Mouse (Mus musculus): ENCODE results near the gene Zkscan17. TPM values are rescaled to one million over a fixed set of nuclear protein-coding genes. Genes with fewer than 3 reads are reported as not detected.

Zkscan17 gene
- total and polyA plus RNA-seq, 2 experiments from 2014 or later: 15.1 to 21.1 TPM

DNA sequence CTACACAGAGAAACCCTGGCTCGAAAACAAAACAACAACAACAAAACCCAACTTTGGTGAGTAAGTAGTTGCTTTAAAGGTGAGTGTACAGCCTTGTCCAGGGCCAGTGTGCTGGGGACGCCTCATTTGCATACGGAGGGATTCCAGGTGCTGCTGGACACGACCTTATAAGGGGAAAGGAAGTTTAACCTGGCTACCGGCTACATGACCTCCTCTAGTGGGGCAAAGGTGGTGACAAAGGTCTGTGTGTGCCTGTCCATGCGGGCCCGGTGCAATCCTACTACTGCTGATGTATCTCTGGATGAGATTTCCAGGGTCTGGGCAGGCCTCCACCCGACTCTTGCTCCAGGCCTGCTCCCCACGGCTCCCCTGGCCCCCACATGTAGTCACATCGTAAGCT is 13.8 kb downstream of the Zkscan17 start:
- 94% methylated on average over 10 of the region's 10 CpGs for WGBS
- DNase-seq (ENCODE audit: low spot score): no peak
- Histone ChIP-seq H3K27me3 (ENCODE audit: insufficient read depth, low read length) (no peaks in the 10 kb centered on the region), H3K9ac (replicated peaks; ENCODE audit: low read length) (no peak overlapping the region), H3K4me1 (ENCODE audit: insufficient read depth, low read length) (no peaks in the 10 kb centered on the region; the same call in 1 of the 2 replicates), H3K27ac (no peak overlapping the region), H3K36me3 (ENCODE audit: insufficient read depth, low read length) (no peaks in the 10 kb centered on the region), H3K4me3 (ENCODE audit: low read length) (no peak overlapping the region), H3K9me3 (ENCODE audit: low read length) (no peaks in the 10 kb centered on the region), H3K4me2 (ENCODE audit: low read depth, low read length) (no peak overlapping the region)
- TF ChIP-seq CTCF (IDR thresholded peaks at IDR 0.05; ENCODE audit: low read depth): no peak
- no peak for ATAC-seq

DNA sequence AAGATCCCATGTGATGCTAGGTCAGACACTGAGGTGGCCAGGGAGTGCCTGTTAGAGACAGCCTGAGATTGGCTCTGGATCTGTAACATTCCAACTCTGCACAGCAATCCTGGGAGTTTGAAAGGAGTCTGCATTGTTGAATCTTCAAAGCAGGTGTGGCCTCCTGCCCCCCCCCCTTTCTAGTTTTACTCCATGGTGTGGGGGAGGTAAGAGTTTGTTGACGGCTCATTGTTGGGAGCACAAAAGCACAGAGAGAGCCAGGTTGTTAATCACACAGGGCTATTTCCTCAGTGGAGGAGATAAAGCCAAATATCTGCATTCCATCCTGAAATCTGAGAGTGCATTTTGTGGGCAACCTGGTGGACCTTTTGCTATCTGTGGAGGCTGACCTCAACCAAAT is 15.0 kb downstream of the Zkscan17 start:
- no peak overlapping the region for H3K27ac ChIP-seq
- no peak for TF ChIP-seq CTCF (IDR thresholded peaks at IDR 0.05; ENCODE audit: low read depth)
- peaks cover 8% of the 10 kb centered on the region for H3K4me1 ChIP-seq (ENCODE audit: insufficient read depth, low read length)
- no peaks in the 10 kb centered on the region for H3K27me3 ChIP-seq (ENCODE audit: insufficient read depth, low read length)
- no peaks in the 10 kb centered on the region for H3K36me3 ChIP-seq (ENCODE audit: insufficient read depth, low read length)
- H3K9me3 ChIP-seq (ENCODE audit: low read length): no peaks in the 10 kb centered on the region
- WGBS: 76% methylated on average over 1 of the region's 1 CpGs
- ATAC-seq (no peak), DNase-seq (ENCODE audit: low spot score) (no peak)
- H3K4me2 ChIP-seq (ENCODE audit: low read depth, low read length): no peak overlapping the region
- H3K9ac ChIP-seq (replicated peaks; ENCODE audit: low read length): no peak overlapping the region
- H3K4me3 ChIP-seq (ENCODE audit: low read length): no peak overlapping the region

DNA sequence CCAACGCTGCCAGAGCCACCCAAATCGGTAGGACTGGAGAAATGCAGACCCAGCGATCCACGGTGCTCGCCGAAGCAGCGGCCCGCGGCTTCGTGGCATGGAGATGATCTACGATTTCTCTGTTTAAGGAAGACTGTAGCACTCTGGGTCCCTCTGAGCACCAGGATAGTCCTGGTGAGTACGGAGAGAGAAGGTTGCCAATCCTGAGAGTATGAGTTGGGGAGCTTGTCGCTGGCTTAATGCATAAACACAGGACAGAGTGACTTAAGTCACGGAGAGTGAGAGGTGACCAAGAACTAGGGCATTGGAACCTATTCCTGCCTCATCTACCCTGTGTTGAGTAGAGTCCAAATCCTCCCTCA is 19.9 kb downstream of the Zkscan17 start:
- Histone ChIP-seq H3K4me1 (ENCODE audit: insufficient read depth, low read length) (peaks cover 16% of the 10 kb centered on the region), H3K4me2 (ENCODE audit: low read depth, low read length) (peak overlapping the region; percentile 98), H3K27ac (peak overlapping the region; percentile 94), H3K4me3 (ENCODE audit: low read length) (peak overlapping the region; percentile 88), H3K36me3 (ENCODE audit: insufficient read depth, low read length) (peaks cover 23% of the 10 kb centered on the region), H3K27me3 (ENCODE audit: insufficient read depth, low read length) (no peaks in the 10 kb centered on the region), H3K9ac (replicated peaks; ENCODE audit: low read length) (peak overlapping the region; percentile 99), H3K9me3 (ENCODE audit: low read length) (no peaks in the 10 kb centered on the region)
- DNase-seq (ENCODE audit: low spot score) (no peak), ATAC-seq (peak; percentile 47)
- WGBS: under 1% methylated on average over 14 of the region's 14 CpGs
- TF ChIP-seq CTCF (IDR thresholded peaks at IDR 0.05; ENCODE audit: low read depth): no peak

DNA sequence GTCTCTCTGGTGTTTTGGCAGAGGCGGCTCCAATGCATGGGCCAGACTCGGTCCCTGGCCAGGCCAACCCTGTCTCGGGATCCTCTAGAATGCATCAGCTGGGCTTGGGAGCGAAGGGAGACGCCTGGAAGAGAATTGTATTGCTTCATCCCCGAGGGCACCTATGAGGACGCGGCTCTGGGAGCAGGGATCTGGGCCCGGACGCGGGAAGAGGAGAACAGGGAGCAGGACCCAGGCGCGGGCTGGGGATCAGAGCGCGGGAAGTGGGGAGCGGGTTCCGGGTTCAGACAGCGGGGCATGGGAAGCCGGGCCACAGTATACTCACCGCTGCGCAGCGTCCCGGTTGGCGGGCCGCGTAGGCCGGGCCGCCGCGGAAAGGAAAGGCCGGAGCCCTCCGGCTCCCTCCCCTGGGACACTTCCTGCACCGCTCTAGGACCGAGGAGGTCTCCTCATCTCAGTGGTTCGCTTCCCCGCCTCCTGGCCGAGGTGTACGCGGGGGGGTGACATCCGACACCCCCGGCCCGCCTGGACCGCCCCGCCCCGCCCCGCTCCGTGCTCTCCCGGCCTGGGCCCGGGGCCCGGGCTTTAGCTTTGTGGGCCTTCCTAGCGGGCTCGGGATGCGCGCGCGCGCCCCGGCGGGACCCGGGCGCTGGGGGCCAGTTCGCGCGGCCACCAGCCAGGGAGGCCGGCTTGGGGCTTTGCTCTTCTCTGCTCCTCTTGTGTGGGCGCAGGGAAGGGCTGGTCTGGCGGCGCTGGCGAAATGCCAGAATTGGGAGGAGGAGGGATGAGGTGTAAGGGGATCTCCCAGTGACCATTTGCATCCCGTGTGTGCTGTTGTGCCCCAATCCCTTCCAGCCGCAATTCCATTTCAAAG is 20.5 kb downstream of the Zkscan17 start:
- H3K4me2 ChIP-seq (ENCODE audit: low read depth, low read length): peak overlapping the region; percentile 98
- peaks cover 24% of the 10 kb centered on the region for H3K36me3 ChIP-seq (ENCODE audit: insufficient read depth, low read length)
- peak overlapping the region; percentile 99 for H3K9ac ChIP-seq (replicated peaks; ENCODE audit: low read length)
- no peaks in the 10 kb centered on the region for H3K9me3 ChIP-seq (ENCODE audit: low read length)
- peak overlapping the region; percentile 94 for H3K27ac ChIP-seq
- ATAC-seq: peak; percentile 93
- peak overlapping the region; percentile 88 for H3K4me3 ChIP-seq (ENCODE audit: low read length)
- no peaks in the 10 kb centered on the region for H3K27me3 ChIP-seq (ENCODE audit: insufficient read depth, low read length)
- TF ChIP-seq CTCF (IDR thresholded peaks at IDR 0.05; ENCODE audit: low read depth): no peak
- DNase-seq (ENCODE audit: low spot score): peak; percentile 93
- WGBS: 2% methylated on average over 67 of the region's 71 CpGs
- H3K4me1 ChIP-seq (ENCODE audit: insufficient read depth, low read length): peaks cover 16% of the 10 kb centered on the region

DNA sequence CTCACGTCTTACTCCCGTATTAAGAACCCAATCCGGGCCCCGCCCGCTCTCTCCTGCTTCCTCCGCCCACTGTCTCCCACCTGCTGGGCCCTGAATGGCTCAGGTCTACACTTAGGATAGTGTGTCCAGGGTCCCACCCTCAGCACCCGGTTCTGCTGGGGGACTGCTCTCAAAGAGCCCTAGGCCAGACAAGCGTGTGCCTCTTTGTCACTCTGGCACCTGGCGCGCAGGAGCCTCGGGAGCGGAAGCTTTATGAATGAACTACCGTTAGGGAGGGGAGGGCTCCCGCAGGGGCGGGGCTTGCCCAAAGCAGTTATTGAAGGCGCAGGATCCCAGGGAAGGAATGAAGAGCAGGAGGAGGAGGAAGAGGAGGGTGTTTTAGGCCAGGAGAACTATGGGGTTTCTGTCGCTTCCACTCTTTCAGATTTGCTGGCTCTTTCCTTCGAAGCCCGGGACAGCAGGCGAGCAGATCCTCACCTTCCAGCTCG is 21.2 kb downstream of the Zkscan17 start:
- H3K36me3 ChIP-seq (ENCODE audit: insufficient read depth, low read length): peaks cover 31% of the 10 kb centered on the region
- H3K27me3 ChIP-seq (ENCODE audit: insufficient read depth, low read length): no peaks in the 10 kb centered on the region
- DNase-seq (ENCODE audit: low spot score): peak; percentile 76
- H3K27ac ChIP-seq: peak overlapping the region; percentile 94
- WGBS: under 1% methylated on average over 21 of the region's 21 CpGs
- peak overlapping the region; percentile 98 for H3K4me2 ChIP-seq (ENCODE audit: low read depth, low read length)
- no peak for TF ChIP-seq CTCF (IDR thresholded peaks at IDR 0.05; ENCODE audit: low read depth)
- peak overlapping the region; percentile 88 for H3K4me3 ChIP-seq (ENCODE audit: low read length)
- H3K4me1 ChIP-seq (ENCODE audit: insufficient read depth, low read length): peaks cover 16% of the 10 kb centered on the region
- H3K9ac ChIP-seq (replicated peaks; ENCODE audit: low read length): peak overlapping the region; percentile 99
- no peaks in the 10 kb centered on the region for H3K9me3 ChIP-seq (ENCODE audit: low read length)
- peak; percentile 25; the same call in 1 of the 2 replicates for ATAC-seq

DNA sequence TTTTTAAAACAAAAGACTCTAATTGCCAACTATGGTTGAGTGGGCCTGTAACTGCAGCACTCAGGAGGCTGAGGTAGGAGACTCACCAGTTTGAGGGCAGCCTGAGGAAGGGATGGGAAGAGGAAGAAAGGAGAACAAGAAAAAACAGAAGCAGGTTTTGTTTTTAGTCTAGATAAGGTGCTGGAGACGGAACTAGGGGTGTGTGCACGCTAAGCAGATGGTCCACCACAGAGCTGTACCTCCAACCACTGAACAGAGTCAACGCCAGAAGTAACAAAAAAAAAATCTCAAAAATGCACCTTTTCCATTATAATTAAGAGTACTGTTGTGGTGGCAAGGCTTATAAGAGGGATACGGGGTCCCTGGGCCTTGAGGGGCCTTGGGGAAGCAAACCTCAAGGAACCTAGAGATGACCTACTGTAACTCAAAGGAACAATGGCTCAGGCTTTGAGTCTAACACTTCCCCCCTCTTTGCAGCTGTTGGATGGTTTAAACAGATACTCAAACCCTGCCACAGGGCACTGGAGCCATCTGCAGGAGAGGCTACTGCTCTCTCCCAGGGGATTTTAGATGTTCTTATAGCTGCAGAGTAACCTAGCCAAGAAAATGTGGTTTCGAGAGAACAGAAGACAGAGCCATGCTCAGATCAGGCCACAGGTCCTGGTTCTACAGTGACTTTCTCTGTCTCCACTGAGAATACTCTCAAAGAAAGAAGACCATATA is 24.4 kb downstream of the Zkscan17 start:
- 91% methylated on average over 5 of the region's 5 CpGs for WGBS
- DNase-seq (ENCODE audit: low spot score): no peak
- no peak for ATAC-seq
- no peak for TF ChIP-seq CTCF (IDR thresholded peaks at IDR 0.05; ENCODE audit: low read depth)
- Histone ChIP-seq H3K9ac (replicated peaks; ENCODE audit: low read length) (no peak overlapping the region), H3K27ac (no peak overlapping the region), H3K27me3 (ENCODE audit: insufficient read depth, low read length) (no peaks in the 10 kb centered on the region), H3K4me2 (ENCODE audit: low read depth, low read length) (no peak overlapping the region), H3K4me3 (ENCODE audit: low read length) (no peak overlapping the region), H3K9me3 (ENCODE audit: low read length) (no peaks in the 10 kb centered on the region), H3K4me1 (ENCODE audit: insufficient read depth, low read length) (peaks cover 11% of the 10 kb centered on the region), H3K36me3 (ENCODE audit: insufficient read depth, low read length) (peaks cover 55% of the 10 kb centered on the region)

Measured in hindbrain, postnatal 0 days (tissue).